Mouse (Mus musculus) hindbrain, embryonic 13.5 days (tissue): ENCODE data around the gene Topbp1. TPM values are rescaled to one million over a fixed set of nuclear protein-coding genes. Genes with fewer than 3 reads are reported as not detected.

ENCODE experiments used
- ATAC-seq: fragments of 200-750 bp; cut with Nextera tagmentation; 2 replicates; pipeline ENCODE4 v1.8.0; 2017; ENCODE audit warnings: moderate TSS enrichment; ENCODE audit not compliant: low FRiP score
- H3K27ac ChIP-seq: fragments of 300-500 bp; sonication (generic); 2 replicates; pipeline ENCODE4 v1.5.1; 2015; ENCODE audit warnings: inconsistent platforms, mild to moderate bottlenecking, moderate library complexity
- H3K27me3 ChIP-seq: fragments of 300-500 bp; sonication (generic); 2 replicates; pipeline ENCODE4 v1.6.1; 2015; ENCODE audit warnings: mild to moderate bottlenecking, inconsistent platforms
- H3K36me3 ChIP-seq: fragments of 300-500 bp; sonication (generic); 2 replicates; pipeline ENCODE4 v1.6.1; 2015; ENCODE audit warnings: mild to moderate bottlenecking, inconsistent platforms
- H3K4me1 ChIP-seq: fragments of 300-500 bp; sonication (generic); replicated peaks from 2 replicates; pipeline ENCODE4 v1.6.1; 2015; ENCODE audit warnings: inconsistent platforms
- H3K4me2 ChIP-seq: fragments of 300-500 bp; sonication (generic); 2 replicates; pipeline ENCODE4 v1.6.1; 2015; ENCODE audit warnings: inconsistent platforms, mild to moderate bottlenecking, moderate library complexity
- H3K4me3 ChIP-seq: fragments of 300-500 bp; sonication (generic); 2 replicates; pipeline ENCODE4 v1.5.1; 2015; ENCODE audit warnings: mild to moderate bottlenecking, inconsistent platforms
- H3K9ac ChIP-seq: fragments of 300-500 bp; sonication (generic); 2 replicates; pipeline ENCODE4 v1.6.1; 2015; ENCODE audit warnings: mild to moderate bottlenecking, inconsistent platforms
- H3K9me3 ChIP-seq: fragments of 300-500 bp; sonication (generic); 2 replicates; pipeline ENCODE4 v1.6.1; 2016; ENCODE audit warnings: inconsistent platforms
- WGBS: fragments of 180-500 bp; shearing (Covaris S2); methylation state at CpG from one replicate; pipeline ENCODE4 v1.1.7; 2015; 5-methylcytosine and 5-hydroxymethylcytosine counted together
- polyA plus RNA-seq: library from polyadenylated mRNA; unstranded; fragments of >200 nt; fragmentation: Nextera tagmentation; extraction: Ambion mirVana; gene quantifications from 2 replicates; pipeline ENCODE4 v1.2.1, GENCODE M21; 2015

Gene Topbp1
- polyA plus RNA-seq, 1 experiment from 2014 or later: 26.0 TPM

DNA sequence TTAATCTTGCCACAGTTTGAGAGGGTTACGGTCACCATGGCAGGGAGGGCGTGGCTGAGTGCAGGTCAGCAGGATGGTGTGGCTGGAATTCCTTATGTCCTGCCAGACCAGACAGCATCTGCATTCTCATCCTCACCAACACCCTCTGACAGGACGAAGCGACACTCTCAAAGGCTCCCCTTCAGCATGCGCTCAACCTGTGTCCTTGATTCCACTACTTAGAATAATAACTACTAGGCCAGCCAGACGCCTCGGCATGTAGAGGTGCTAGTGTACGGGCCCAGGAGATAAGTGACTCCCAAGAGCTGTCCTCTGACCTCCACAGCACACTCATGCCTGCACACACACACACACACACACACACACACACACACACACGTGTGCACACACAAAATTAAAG lies 74.2 kb downstream of the Topbp1 start:
- Histone ChIP-seq H3K27ac (no peak overlapping the region), H3K4me1 (0 out of 2 replicates have a peak, but pooled peaks cover 6% of the 10 kb centered on the region), H3K9ac (no peak overlapping the region), H3K27me3 (no peaks in the 10 kb centered on the region), H3K4me3 (no peak overlapping the region), H3K4me2 (no peak overlapping the region), H3K36me3 (no peaks in the 10 kb centered on the region), H3K9me3 (no peaks in the 10 kb centered on the region)
- no peak for ATAC-seq
- WGBS: 76% methylated on average over 9 of the region's 9 CpGs

DNA sequence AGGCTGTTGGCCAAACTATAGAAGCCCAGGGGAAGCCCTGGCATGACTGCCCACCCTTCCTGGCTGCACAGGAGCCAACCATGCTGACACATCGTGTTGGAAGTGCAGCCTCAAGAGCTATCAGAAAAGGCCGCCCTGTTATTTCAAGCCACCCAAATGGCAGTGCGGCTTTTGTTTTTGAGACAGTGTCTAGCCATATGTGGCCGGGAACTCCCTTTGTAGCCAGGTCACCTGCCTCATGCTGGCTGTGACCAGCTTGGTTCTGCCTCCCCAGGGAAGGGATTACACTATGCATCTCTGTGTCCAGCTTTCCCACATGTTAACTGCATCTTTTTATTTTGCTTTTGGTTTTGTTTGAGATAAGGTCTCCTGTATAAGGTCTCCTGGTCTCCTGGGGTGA lies 75.6 kb downstream of the Topbp1 start:
- Histone ChIP-seq H3K36me3 (no peaks in the 10 kb centered on the region), H3K27ac (no peak overlapping the region), H3K4me3 (no peak overlapping the region), H3K4me2 (no peak overlapping the region), H3K9ac (no peak overlapping the region), H3K9me3 (no peaks in the 10 kb centered on the region), H3K4me1 (0 out of 2 replicates have a peak, but pooled peaks cover 6% of the 10 kb centered on the region), H3K27me3 (no peaks in the 10 kb centered on the region)
- ATAC-seq: no peak
- WGBS: 85% methylated on average over 4 of the region's 4 CpGs

DNA sequence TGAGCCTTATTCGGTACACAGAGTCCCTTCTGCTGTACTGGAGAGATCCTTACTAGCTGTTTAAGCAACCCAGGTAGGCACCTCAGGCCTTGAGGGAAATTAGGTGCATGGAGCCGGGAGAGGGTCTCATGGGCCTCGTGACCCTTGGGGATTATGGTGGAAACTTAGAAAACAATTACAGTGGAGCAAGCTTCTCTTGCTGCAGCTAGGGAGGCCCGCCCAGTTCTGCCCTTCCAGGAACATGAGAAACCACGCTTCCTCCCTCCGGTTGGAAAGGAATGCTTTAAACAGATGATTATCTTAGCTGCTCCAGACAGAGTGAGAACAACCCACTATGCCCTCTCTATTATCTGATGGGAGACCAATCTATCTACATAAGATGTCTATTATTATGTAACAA lies 78.0 kb downstream of the Topbp1 start:
- H3K9me3 ChIP-seq: no peaks in the 10 kb centered on the region
- 79% methylated on average over 6 of the region's 6 CpGs for WGBS

DNA sequence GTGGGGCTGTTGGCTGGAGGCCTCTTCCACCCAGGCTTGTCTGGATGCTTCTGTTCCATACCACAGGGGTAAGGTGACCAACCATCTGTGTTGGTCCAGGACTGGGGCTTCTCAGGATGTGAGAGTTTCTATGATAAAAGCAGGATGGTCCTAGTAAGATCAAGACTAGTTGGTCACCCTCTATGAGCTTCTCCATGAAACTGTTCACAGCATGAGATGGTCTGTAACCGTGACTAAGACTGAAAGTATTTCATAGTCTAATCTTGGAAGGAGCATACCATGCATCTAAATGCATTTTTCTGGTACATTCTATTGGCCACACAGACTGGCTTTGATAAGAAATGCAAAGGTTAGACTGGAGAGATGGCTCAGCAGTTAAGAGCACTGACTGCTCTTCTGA lies 78.6 kb downstream of the Topbp1 start:
- Histone ChIP-seq H3K4me1 (0 out of 2 replicates have a peak, but pooled peaks cover 9% of the 10 kb centered on the region), H3K9me3 (no peaks in the 10 kb centered on the region), H3K9ac (no peak overlapping the region), H3K4me2 (no peak overlapping the region), H3K27me3 (no peaks in the 10 kb centered on the region), H3K4me3 (no peak overlapping the region), H3K36me3 (no peaks in the 10 kb centered on the region), H3K27ac (no peak overlapping the region)
- 92% methylated on average over 1 of the region's 1 CpGs for WGBS
- ATAC-seq: no peak

More for the DNA sequence above, 78.0 kb downstream of the Topbp1 start:
- Histone ChIP-seq H3K9ac (no peak overlapping the region), H3K4me1 (0 out of 2 replicates have a peak, but pooled peaks cover 9% of the 10 kb centered on the region), H3K4me2 (no peak overlapping the region), H3K36me3 (no peaks in the 10 kb centered on the region), H3K27me3 (no peaks in the 10 kb centered on the region), H3K27ac (no peak overlapping the region), H3K4me3 (no peak overlapping the region)
- no peak for ATAC-seq

- Histone ChIP-seq H3K9ac (no peak overlapping the region), H3K27me3 (no peaks in the 10 kb centered on the region), H3K4me3 (no peak overlapping the region), H3K36me3 (no peaks in the 10 kb centered on the region), H3K27ac (no peak overlapping the region), H3K9me3 (no peaks in the 10 kb centered on the region), H3K4me1 (0 out of 2 replicates have a peak, but pooled peaks cover 4% of the 10 kb centered on the region), H3K4me2 (no peak overlapping the region)
- no peak for ATAC-seq
- 87% methylated on average over 4 of the region's 4 CpGs for WGBS
These were observed 79.3 kb downstream of the Topbp1 start for GRCm38 (mm10) chr9:103384141-103384796.

DNA sequence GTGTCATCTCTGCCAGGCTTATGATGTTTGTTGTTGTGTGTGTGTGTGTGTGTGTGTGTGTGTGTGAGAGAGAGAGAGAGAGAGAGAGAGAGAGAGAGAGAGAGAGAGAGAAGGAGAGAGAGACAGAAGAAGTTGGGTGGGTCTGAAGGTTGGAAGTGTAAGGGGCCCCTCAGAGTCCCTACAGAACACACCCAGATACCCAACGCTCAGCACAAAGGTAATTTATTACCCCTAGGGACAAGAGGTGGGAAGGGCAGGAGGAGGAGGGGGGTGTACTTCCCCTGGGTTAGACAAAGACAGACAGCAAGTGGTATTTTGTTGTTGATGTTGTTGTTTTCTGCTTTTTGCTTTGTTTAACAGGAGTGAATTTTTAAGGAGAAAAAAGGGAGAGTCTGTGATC lies 80.6 kb downstream of the Topbp1 start:
- Histone ChIP-seq H3K27ac (no peak overlapping the region), H3K9me3 (no peaks in the 10 kb centered on the region), H3K4me3 (no peak overlapping the region), H3K9ac (no peak overlapping the region), H3K36me3 (no peaks in the 10 kb centered on the region), H3K4me1 (0 out of 2 replicates have a peak, but pooled peaks cover 4% of the 10 kb centered on the region), H3K27me3 (no peaks in the 10 kb centered on the region), H3K4me2 (no peak overlapping the region)
- 18% methylated on average over 1 of the region's 1 CpGs for WGBS
- ATAC-seq: no peak

GRCm38 (mm10) chr9:103386573-103386972 lies 81.6 kb downstream of the Topbp1 start:
- no peaks in the 10 kb centered on the region for H3K36me3 ChIP-seq
- H3K9ac ChIP-seq: no peak overlapping the region
- H3K4me1 ChIP-seq: 0 out of 2 replicates have a peak, but pooled peaks cover 4% of the 10 kb centered on the region
- no peaks in the 10 kb centered on the region for H3K9me3 ChIP-seq
- H3K27ac ChIP-seq: no peak overlapping the region
- WGBS: 44% methylated on average over 5 of the region's 5 CpGs
- no peak for ATAC-seq
- H3K4me3 ChIP-seq: no peak overlapping the region
- H3K4me2 ChIP-seq: no peak overlapping the region
- no peaks in the 10 kb centered on the region for H3K27me3 ChIP-seq

DNA sequence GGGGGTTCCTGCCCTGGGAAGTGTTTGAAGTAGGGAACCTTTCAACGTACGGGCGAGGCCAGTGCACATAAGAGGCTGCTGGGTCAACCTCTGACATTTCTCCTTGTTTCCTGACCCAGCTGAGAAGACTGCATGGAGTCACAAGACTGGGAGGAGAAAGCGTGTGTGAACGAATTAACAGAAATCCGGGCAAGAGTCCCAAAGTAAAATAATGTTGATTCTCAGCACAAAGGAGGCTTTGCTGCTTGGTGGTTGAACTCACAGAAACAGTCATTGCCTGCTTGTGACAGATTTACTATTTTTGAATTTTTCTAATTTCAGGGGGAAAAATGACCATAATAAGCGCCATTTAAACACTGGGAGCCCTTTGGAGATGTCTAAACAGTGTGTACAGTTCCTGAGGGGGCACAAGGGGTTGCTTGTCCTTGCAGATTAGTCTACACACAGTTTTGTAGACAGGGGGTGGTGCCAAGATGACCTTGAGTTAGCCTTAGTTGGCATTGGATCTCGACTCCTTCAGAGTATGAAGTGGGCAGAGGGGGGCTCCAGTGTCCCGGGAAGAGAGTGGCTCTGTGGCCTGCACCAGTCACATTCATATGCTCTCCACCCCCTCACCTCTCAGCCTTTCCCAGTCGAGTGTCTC lies 82.1 kb downstream of the Topbp1 start:
- H3K4me2 ChIP-seq: no peak overlapping the region
- H3K9me3 ChIP-seq: no peaks in the 10 kb centered on the region
- ATAC-seq: no peak
- H3K4me1 ChIP-seq: 0 out of 2 replicates have a peak, but pooled peaks cover 4% of the 10 kb centered on the region
- H3K4me3 ChIP-seq: no peak overlapping the region
- WGBS: 76% methylated on average over 10 of the region's 10 CpGs
- H3K27ac ChIP-seq: no peak overlapping the region
- H3K9ac ChIP-seq: no peak overlapping the region
- no peaks in the 10 kb centered on the region for H3K36me3 ChIP-seq
- H3K27me3 ChIP-seq: no peaks in the 10 kb centered on the region

GRCm38 (mm10) chr9:103389261-103389660 lies 84.2 kb downstream of the Topbp1 start:
- Histone ChIP-seq H3K9me3 (no peaks in the 10 kb centered on the region), H3K4me2 (no peak overlapping the region), H3K4me1 (0 out of 2 replicates have a peak, but pooled peaks cover 4% of the 10 kb centered on the region), H3K4me3 (no peak overlapping the region), H3K9ac (no peak overlapping the region), H3K27me3 (no peaks in the 10 kb centered on the region), H3K36me3 (no peaks in the 10 kb centered on the region), H3K27ac (no peak overlapping the region)
- ATAC-seq: no peak
- WGBS: 95% methylated on average over 6 of the region's 6 CpGs

- Histone ChIP-seq H3K9ac (no peak overlapping the region), H3K4me3 (no peak overlapping the region), H3K27ac (no peak overlapping the region), H3K27me3 (no peaks in the 10 kb centered on the region), H3K36me3 (no peaks in the 10 kb centered on the region), H3K9me3 (0 out of 2 replicates have a peak, but pooled peaks cover 3% of the 10 kb centered on the region), H3K4me1 (no peaks in the 10 kb centered on the region), H3K4me2 (no peak overlapping the region)
- 80% methylated on average over 6 of the region's 6 CpGs for WGBS
- no peak for ATAC-seq
These were observed 86.9 kb downstream of the Topbp1 start for GRCm38 (mm10) chr9:103391796-103392372.

- Histone ChIP-seq H3K9ac (no peak overlapping the region), H3K27ac (no peak overlapping the region), H3K27me3 (no peaks in the 10 kb centered on the region), H3K9me3 (0 out of 2 replicates have a peak, but pooled peaks cover 3% of the 10 kb centered on the region), H3K4me2 (no peak overlapping the region), H3K36me3 (no peaks in the 10 kb centered on the region), H3K4me3 (no peak overlapping the region), H3K4me1 (no peaks in the 10 kb centered on the region)
- ATAC-seq: no peak
- WGBS: 85% methylated on average over 11 of the region's 11 CpGs
These were observed 88.2 kb downstream of the Topbp1 start for GRCm38 (mm10) chr9:103393256-103393655.

DNA sequence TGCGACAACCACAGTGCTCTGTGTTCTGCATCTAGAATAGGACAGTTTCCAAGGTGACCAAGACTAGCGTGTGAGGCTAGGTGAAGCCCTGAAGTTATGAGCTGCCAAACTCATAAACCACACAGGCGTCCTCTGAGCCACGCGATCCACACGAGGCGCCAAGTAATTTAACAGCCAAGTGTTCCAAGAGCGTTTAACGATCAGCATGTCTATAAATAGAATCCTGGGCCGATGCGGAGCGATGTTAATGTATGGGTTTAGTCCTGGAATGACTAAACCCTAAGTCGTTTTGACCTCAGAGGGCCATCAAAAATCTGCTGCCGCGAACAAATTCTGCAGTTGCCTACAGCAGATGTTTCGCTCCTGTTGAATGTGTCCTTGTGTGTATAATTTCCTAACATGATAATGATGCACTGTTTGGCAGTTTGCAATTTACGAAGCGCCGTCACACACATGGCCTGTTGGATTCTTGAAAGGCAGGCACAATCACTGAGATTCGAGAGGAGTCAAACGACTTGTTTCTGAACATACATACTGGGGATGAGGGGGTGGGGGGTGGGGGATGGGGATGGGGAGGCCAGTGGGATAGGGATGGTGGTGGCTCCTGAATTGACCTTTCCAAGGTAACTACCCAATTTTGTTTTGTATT lies 93.6 kb downstream of the Topbp1 start:
- no peak for ATAC-seq
- H3K9ac ChIP-seq: no peak overlapping the region
- peaks cover 10% of the 10 kb centered on the region; the same call in 1 of the 2 replicates for H3K9me3 ChIP-seq
- WGBS: 79% methylated on average over 21 of the region's 21 CpGs
- H3K36me3 ChIP-seq: no peaks in the 10 kb centered on the region
- H3K27me3 ChIP-seq: no peaks in the 10 kb centered on the region
- 0 out of 2 replicates have a peak, but pooled peaks cover 3% of the 10 kb centered on the region for H3K4me1 ChIP-seq
- H3K4me2 ChIP-seq: no peak overlapping the region
- no peak overlapping the region for H3K4me3 ChIP-seq
- H3K27ac ChIP-seq: no peak overlapping the region
